Mouse (Mus musculus): ENCODE results near the gene Kif19a. TPM values are rescaled to one million over a fixed set of nuclear protein-coding genes. Genes with fewer than 3 reads are reported as not detected.

Gene Kif19a
- polyA plus RNA-seq (2017; shearing (Covaris generic)): 0.15 TPM

GRCm38 (mm10) chr11:114764820-114765818 lies at the start of gene Kif19a:
TSS of gene Kif19a (plus strand) at chr11:114765388.

GRCm38 (mm10) chr11:114726965-114727825 lies 38.0 kb upstream of the Kif19a start, which contains the start of gene Dnaic2:
TSS of gene Dnaic2 (plus strand) at chr11:114727408.

GRCm38 (mm10) chr11:114795848-114796322 lies 30.7 kb downstream of the Kif19a start, which contains the start of gene Btbd17:
TSS of gene Btbd17 (minus strand) at chr11:114795945.

GRCm38 (mm10) chr11:114798624-114799023 lies 33.4 kb downstream of the Kif19a start, which contains the start of gene Gpr142:
TSS of gene Gpr142 (plus strand) at chr11:114798924.

Other genes with a start within 250 kb of the Kif19a start
- 473 TPM for gene Rpl38, start 96.9 kb upstream of the Kif19a start, polyA plus RNA-seq (2017; shearing (Covaris generic))
- 3.0 TPM for gene Ttyh2, start 90.0 kb upstream of the Kif19a start, polyA plus RNA-seq (2017; shearing (Covaris generic))
- not detected for gene Dnaic2, start 38.0 kb upstream of the Kif19a start, polyA plus RNA-seq (2017; shearing (Covaris generic))
- not detected for gene Btbd17, start 30.6 kb downstream of the Kif19a start, polyA plus RNA-seq (2017; shearing (Covaris generic))
- not detected for gene Gpr142, start 33.5 kb downstream of the Kif19a start, polyA plus RNA-seq (2017; shearing (Covaris generic))
- 0.20 TPM for gene Gprc5c, start 85.8 kb downstream of the Kif19a start, polyA plus RNA-seq (2017; shearing (Covaris generic))
- gene Cd300a, start 124.7 kb downstream of the Kif19a start, polyA plus RNA-seq (2017; shearing (Covaris generic)): 1.3 TPM
- 0.32 TPM for gene Cd300lb, start 169.0 kb downstream of the Kif19a start, polyA plus RNA-seq (2017; shearing (Covaris generic))
- not detected for gene Cd300c, start 203.8 kb downstream of the Kif19a start, polyA plus RNA-seq (2017; shearing (Covaris generic))
- 0.79 TPM for gene Cd300ld, start 224.5 kb downstream of the Kif19a start, polyA plus RNA-seq (2017; shearing (Covaris generic))
- gene Cd300c2, start 236.5 kb downstream of the Kif19a start, polyA plus RNA-seq (2017; shearing (Covaris generic)): 1.5 TPM